Mouse (Mus musculus): Measurements from ENCODE around the gene AC109138.7. TPM values are rescaled to one million over a fixed set of nuclear protein-coding genes. Genes with fewer than 3 reads are reported as not detected.

The AC109138.7 gene
- polyA plus RNA-seq, 1 experiment = not detected

- Histone ChIP-seq H3K4me1 (ENCODE audit: control insufficient read depth, insufficient read depth, low read length) (peaks cover 4% of the 10 kb centered on the region), H3K4me3 (ENCODE audit: insufficient read depth, low read length) (peak within 1 kb of the TSS; percentile 68), H3K27ac (ENCODE audit: insufficient read depth, low read length) (peak within 1 kb of the TSS; percentile 58; the same call in 1 of the 2 replicates)
- TF ChIP-seq POLR2A (IDR thresholded peaks at IDR 0.05; ENCODE audit: extremely low read depth, insufficient read depth, low read length) = peak; percentile 84
- no peak for TF ChIP-seq CTCF (IDR thresholded peaks at IDR 0.05; ENCODE audit: extremely low read depth, insufficient read depth, low read length)
Observed at GRCm38 (mm10) chr19:4201291-4201909, 12.8 kb upstream of the AC109138.7 start, which contains the start of gene Rad9a. Gene Rad9a, minus strand, starts transcription at chr19:4201662.

DNA sequence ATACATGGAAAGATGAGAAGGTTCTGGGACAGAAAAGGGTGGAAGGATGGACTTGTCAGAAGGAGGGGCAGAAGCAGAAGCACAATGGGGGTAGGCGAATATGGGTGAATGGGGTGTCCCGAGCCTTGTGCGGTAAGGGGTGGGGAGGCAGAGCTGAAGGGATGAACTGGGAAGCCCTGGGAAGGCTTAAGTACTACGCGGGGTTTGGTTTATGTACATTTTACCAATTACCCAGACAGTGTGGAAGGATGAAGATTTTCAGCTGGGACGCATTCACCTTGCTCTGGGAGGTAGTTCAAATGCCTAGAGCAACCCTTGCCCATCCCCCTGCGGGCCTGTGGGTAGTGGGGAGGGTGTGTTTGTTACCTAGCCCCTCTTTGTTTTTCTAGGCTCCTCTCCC lies 12.0 kb upstream of the AC109138.7 start:
- Histone ChIP-seq H3K4me1 (ENCODE audit: control insufficient read depth, insufficient read depth, low read length) (peaks cover 4% of the 10 kb centered on the region), H3K4me3 (ENCODE audit: insufficient read depth, low read length) (peak overlapping the region; percentile 68), H3K27ac (ENCODE audit: insufficient read depth, low read length) (0 out of 2 replicates have a peak overlapping the region, but pooled peaks have one; percentile 58)
- no peak for TF ChIP-seq CTCF (IDR thresholded peaks at IDR 0.05; ENCODE audit: extremely low read depth, insufficient read depth, low read length)
- no peak for TF ChIP-seq POLR2A (IDR thresholded peaks at IDR 0.05; ENCODE audit: extremely low read depth, insufficient read depth, low read length)

- Histone ChIP-seq H3K4me1 (ENCODE audit: control insufficient read depth, insufficient read depth, low read length) (peaks cover 4% of the 10 kb centered on the region), H3K4me3 (ENCODE audit: insufficient read depth, low read length) (no peak overlapping the region), H3K27ac (ENCODE audit: insufficient read depth, low read length) (no peak overlapping the region)
- no peak for TF ChIP-seq CTCF (IDR thresholded peaks at IDR 0.05; ENCODE audit: extremely low read depth, insufficient read depth, low read length)
Observed at GRCm38 (mm10) chr19:4203148-4203547, 11.0 kb upstream of the AC109138.7 start.

DNA sequence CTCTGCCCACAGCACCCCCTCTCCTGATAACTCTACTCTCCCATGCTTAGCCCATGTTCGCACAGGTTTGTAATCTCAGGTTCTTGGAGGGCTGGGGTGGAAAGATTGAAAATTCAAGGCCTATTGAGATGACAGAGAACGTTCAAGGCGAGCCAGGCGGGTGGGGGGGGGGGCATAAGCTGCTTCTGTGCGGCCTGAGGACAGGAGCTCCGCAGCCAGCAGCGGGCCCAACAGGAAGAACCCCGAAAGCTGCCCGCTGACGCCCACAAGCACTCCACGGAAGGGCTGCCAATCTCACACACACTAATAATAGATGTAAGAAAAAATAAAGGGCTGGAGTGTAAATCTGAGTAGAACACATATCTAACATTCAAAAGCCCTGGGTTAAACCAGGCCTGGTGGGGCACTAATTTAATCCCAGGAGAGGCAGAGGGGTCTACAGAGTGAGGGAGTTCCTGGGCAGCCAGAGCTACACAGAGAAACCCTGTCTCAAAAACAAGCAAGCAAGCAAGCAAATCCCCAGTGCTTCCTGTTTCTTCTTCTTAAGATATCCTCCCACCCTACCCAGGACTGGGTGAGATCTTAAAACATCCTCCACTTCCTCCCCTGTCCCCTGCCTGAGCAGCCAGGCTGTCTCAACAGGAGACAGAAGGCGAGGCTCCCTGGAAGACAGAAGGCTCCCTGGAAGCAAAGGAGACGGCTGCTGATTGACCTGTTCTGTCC lies 10.4 kb upstream of the AC109138.7 start:
- Histone ChIP-seq H3K4me1 (ENCODE audit: control insufficient read depth, insufficient read depth, low read length) (peaks cover 4% of the 10 kb centered on the region), H3K4me3 (ENCODE audit: insufficient read depth, low read length) (no peak overlapping the region), H3K27ac (ENCODE audit: insufficient read depth, low read length) (peak overlapping the region; percentile 42; the same call in 1 of the 2 replicates)
- no peak for TF ChIP-seq CTCF (IDR thresholded peaks at IDR 0.05; ENCODE audit: extremely low read depth, insufficient read depth, low read length)
- 0 out of 2 replicates have a peak, but pooled peaks have one; percentile 26 for TF ChIP-seq POLR2A (IDR thresholded peaks at IDR 0.05; ENCODE audit: extremely low read depth, insufficient read depth, low read length)

GRCm38 (mm10) chr19:4204889-4205288 lies 9.3 kb upstream of the AC109138.7 start:
- Histone ChIP-seq H3K27ac (ENCODE audit: insufficient read depth, low read length) (peak overlapping the region; percentile 15; the same call in 1 of the 2 replicates), H3K4me3 (ENCODE audit: insufficient read depth, low read length) (no peak overlapping the region), H3K4me1 (ENCODE audit: control insufficient read depth, insufficient read depth, low read length) (peaks cover 4% of the 10 kb centered on the region)
- TF ChIP-seq POLR2A (IDR thresholded peaks at IDR 0.05; ENCODE audit: extremely low read depth, insufficient read depth, low read length) = no peak
- no peak for TF ChIP-seq CTCF (IDR thresholded peaks at IDR 0.05; ENCODE audit: extremely low read depth, insufficient read depth, low read length)

DNA sequence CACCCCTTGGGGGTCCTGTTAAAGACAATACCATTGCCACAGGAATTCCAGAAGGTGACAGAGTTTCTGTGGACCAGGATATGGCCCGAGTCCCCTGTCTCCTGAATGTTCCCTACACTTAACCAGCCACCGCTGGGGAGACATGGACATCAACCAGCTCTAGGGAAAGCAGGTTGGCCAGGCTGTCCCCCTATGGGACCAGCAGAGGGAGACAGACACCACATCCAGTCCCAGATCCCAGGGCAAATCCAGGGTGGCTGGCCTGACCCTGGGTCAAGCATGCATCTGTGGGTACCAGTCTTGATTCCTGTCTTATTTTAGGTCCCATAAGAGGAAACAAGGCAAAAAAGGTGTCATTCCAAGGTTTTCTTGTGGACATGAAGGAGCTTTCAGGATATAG lies 7.2 kb upstream of the AC109138.7 start:
- Histone ChIP-seq H3K27ac (ENCODE audit: insufficient read depth, low read length) (no peak overlapping the region), H3K4me1 (ENCODE audit: control insufficient read depth, insufficient read depth, low read length) (peaks cover 2% of the 10 kb centered on the region; the same call in 1 of the 2 replicates), H3K4me3 (ENCODE audit: insufficient read depth, low read length) (no peak overlapping the region)
- TF ChIP-seq POLR2A (IDR thresholded peaks at IDR 0.05; ENCODE audit: extremely low read depth, insufficient read depth, low read length) (no peak), CTCF (IDR thresholded peaks at IDR 0.05; ENCODE audit: extremely low read depth, insufficient read depth, low read length) (peak; percentile 90)

- Histone ChIP-seq H3K4me1 (ENCODE audit: control insufficient read depth, insufficient read depth, low read length) (no peaks in the 10 kb centered on the region), H3K4me3 (ENCODE audit: insufficient read depth, low read length) (no peak overlapping the region), H3K27ac (ENCODE audit: insufficient read depth, low read length) (no peak overlapping the region)
- TF ChIP-seq POLR2A (IDR thresholded peaks at IDR 0.05; ENCODE audit: extremely low read depth, insufficient read depth, low read length) = no peak
Observed at GRCm38 (mm10) chr19:4208563-4208962, 5.6 kb upstream of the AC109138.7 start.

- Histone ChIP-seq H3K4me1 (ENCODE audit: control insufficient read depth, insufficient read depth, low read length) (no peaks in the 10 kb centered on the region), H3K27ac (ENCODE audit: insufficient read depth, low read length) (no peak overlapping the region), H3K4me3 (ENCODE audit: insufficient read depth, low read length) (no peak overlapping the region)
- no peak for TF ChIP-seq POLR2A (IDR thresholded peaks at IDR 0.05; ENCODE audit: extremely low read depth, insufficient read depth, low read length)
- no peak for TF ChIP-seq CTCF (IDR thresholded peaks at IDR 0.05; ENCODE audit: extremely low read depth, insufficient read depth, low read length)
Observed at GRCm38 (mm10) chr19:4211891-4212588, 2.1 kb upstream of the AC109138.7 start.

DNA sequence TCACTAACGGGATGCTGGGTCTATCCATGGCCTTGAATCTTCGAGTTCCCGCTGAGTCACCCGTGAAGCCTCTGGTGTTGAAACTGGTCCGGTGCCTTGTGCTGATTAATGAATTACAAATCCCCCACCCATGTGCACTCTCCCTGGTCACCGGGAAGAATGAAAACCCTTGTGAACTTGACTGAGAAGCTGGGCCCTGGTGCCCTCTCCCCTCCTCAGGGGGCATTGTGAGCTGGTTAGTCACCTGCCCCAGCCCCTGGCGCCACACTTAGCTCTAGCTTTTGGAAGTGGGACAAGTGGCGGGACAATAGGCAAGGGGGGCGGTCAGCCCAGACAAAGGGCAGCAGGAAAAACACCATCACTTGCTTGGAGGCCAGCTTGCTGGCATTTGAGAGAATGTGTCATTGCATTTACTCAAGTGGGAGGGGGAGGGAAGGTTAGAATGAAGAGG lies 608 bp upstream of the AC109138.7 start:
- no peak overlapping the region for H3K27ac ChIP-seq (ENCODE audit: insufficient read depth, low read length)
- H3K4me1 ChIP-seq (ENCODE audit: control insufficient read depth, insufficient read depth, low read length) = no peaks in the 10 kb centered on the region
- no peak overlapping the region for H3K4me3 ChIP-seq (ENCODE audit: insufficient read depth, low read length)
- TF ChIP-seq POLR2A (IDR thresholded peaks at IDR 0.05; ENCODE audit: extremely low read depth, insufficient read depth, low read length) = no peak
- TF ChIP-seq CTCF (IDR thresholded peaks at IDR 0.05; ENCODE audit: extremely low read depth, insufficient read depth, low read length) = no peak

Data from cortical plate, adult 2 months (tissue).